Mouse (Mus musculus) hematopoietic multipotent progenitor cell, adult 10-12 weeks (in vitro differentiated cells): ENCODE measurements around the gene Slx4ip. TPM values are rescaled to one million over a fixed set of nuclear protein-coding genes. Genes with fewer than 3 reads are reported as not detected.

Experiments
- polyA plus RNA-seq: library from polyadenylated mRNA; stranded (reverse); fragments of >175 nt; gene quantifications from 2 replicates; pipeline ENCODE4 v1.2.3, GENCODE M21; 2012; ENCODE audit warnings: low replicate concordance

Slx4ip gene
- 0.80 TPM in 2 replicates for polyA plus RNA-seq

DNA sequence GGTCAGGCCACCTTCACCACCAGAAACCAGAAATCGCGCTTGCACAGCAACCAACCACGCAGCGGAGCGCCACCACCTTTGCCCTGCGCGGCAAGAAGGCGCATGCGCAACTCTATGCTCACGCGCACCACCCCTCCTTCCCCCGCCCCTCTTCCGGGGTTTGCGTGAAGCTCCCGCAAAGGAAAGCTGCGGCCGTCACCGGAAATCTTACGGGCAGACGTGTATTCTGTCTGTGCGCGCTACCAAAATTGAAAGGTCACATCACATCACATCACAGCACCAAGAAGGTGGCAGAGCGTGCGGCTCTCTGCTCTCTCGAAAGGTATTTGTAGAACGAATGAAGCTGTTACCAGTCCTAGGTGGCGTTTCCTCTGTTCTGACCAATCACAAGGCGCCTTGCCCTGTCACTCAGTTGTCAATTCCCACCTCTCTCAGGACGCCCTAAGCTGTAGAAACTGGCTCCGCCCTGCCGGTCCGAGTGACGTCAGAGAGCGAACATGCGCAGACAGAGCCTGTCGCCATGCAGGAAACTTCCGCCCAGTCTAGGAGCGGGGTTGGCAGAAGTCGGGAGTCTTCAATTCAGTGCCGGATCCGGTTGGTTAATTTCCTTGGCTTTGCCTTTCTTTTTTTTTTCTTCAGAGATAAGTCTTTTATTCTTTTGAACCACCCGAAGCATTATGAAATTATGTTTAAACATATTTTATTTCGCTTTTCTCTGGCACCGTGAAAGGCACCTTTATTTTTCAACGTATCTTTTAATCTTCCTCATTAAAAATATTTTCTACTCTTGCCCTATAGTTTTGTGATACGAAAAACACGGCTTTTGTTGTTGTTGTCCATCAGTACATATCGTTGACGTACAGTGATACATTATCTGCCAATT is at the start of gene Slx4ip, which contains the start of the genes AL731706.1 and Mkks:
Gene Slx4ip, plus strand, starts transcription at position 151 of the 883 bp plus-strand sequence.
Gene AL731706.1, minus strand, starts transcription at position 322 of the 883 bp plus-strand sequence.
Gene Mkks, minus strand, starts transcription at position 322 of the 883 bp plus-strand sequence.

DNA sequence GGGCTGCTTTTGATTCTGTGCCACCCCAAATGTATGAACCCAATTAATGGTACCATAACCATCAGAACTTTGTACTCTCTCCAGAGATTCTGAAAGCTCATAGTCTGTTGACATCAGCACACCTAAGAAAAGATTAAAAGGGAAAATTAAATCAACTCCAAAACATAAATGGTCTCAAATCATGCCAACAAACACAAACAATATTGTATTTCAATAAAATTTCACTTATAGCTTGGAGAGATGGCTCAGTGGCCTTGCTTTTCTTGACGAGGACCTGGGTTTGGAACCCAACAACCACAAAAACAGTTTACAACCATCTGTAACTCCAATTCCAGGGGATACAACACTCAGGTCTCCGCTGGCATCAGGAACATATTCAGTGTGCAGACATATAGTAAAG is 5.4 kb upstream of the Slx4ip start, which contains the start of gene AL731706.2:
Gene AL731706.2, minus strand, starts transcription at position 101 of the 400 bp plus-strand sequence.

DNA sequence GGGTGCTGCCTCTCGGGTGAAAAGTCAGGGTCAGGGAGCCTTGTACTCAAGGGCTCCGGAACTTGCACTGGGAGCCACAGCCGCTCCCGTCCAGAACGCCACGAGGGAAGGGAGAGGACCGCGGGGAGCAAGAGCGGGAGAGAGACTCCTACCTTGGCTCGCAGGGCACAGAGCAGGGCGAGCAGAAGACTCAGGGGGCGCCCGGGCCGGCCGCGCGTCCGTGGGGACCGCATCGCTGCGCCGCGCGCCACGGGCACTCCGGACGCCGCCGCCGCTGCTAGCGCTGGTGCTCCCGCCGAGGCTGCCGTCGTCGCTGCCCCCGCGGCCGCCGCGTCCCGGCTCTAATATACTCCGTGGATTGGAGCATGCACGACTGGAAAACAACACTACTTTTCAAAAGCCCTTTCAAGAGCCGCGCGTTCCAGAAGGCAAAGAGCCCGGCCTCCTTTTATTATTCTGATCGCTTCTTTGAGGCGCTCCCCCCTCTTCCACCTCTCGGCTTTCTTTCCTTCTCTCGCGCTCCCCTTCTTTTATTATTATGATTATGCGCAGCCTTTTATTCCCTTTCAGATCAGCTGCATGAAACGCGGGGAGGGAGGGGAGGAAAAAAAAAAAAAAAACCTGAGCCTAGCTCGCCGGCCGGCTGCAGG is 225.1 kb downstream of the Slx4ip start, which contains the start of gene Jag1:
Gene Jag1, minus strand, starts transcription at position 620 of the 650 bp plus-strand sequence.

Other genes with a start within 250 kb of the Slx4ip start
- gene Snap25, start 177.8 kb upstream of the Slx4ip start, polyA plus RNA-seq = not detected in 2 replicates
- not detected in 2 replicates for gene AL731706.2, start 5.5 kb upstream of the Slx4ip start, polyA plus RNA-seq
- 1.4 TPM in 1 of 2 replicates, not detected in the other for gene AL731706.1, start 171 bp downstream of the Slx4ip start, polyA plus RNA-seq
- gene Mkks, start 171 bp downstream of the Slx4ip start, polyA plus RNA-seq = 0.23 and 0.31 TPM in 2 replicates
- gene Jag1, start 225.4 kb downstream of the Slx4ip start, polyA plus RNA-seq = 0.58 and 1.3 TPM in 2 replicates